Mouse (Mus musculus) C2C12 (cell line): Measurements from ENCODE around the gene Psma4.

Source experiments
- CTCF ChIP-seq: IDR thresholded peaks from one replicate; pipeline ENCODE4 v1.5.1; 2011; ENCODE audit not compliant: control insufficient read depth, insufficient read depth, insufficient read length
- USF1 ChIP-seq: IDR thresholded peaks from one replicate; pipeline ENCODE4 v1.6.1; 2011; ENCODE audit warnings: low read depth, mild to moderate bottlenecking, control low read depth, moderate library complexity

- TF ChIP-seq CTCF (no peak), USF1 (no peak)
Observed at GRCm38 (mm10) chr9:54919946-54920345, 30.6 kb upstream of the Psma4 start.
